Mouse (Mus musculus) urinary bladder, adult 18-20 months (tissue): ENCODE results near the gene Spag7.

Source experiments
- DNase-seq, 2 experiments: peaks; one replicate each; pipeline ENCODE4 v3.0.0; 2022; ENCODE audit warnings: low spot score in 2 of 2, mixed read lengths in 2 of 2

The Spag7 gene

GRCm38 (mm10) chr11:70668771-70669505 lies at the start of gene Spag7:
Gene Spag7 (minus strand): TSS chr11:70669416.
- DNase-seq: peak; percentile 88 to 96

DNA sequence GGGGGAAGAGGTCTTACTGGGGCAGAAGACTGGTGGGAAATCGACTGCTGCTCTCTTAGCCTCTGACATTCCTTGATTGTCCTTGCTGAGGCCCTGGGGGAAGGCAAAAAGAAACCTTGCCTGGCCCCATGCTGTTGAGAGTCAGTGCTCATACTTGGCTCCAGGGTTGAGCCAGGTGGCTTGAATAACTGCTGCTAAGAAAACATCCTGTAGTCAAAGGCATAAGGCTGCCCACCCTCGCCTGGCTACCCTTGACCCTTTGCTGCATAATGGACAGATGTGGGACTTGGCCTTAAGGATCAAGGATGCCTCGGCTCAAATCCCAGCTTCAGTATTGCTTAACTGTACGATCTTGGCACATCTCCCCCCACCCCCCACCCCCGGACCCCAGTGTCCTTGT lies 49.3 kb upstream of the Spag7 start:
- DNase-seq: no peak

GRCm38 (mm10) chr11:70715832-70716231 lies 46.6 kb upstream of the Spag7 start:
- no peak for DNase-seq

GRCm38 (mm10) chr11:70713222-70713621 lies 44.0 kb upstream of the Spag7 start:
- DNase-seq: no peak

DNA sequence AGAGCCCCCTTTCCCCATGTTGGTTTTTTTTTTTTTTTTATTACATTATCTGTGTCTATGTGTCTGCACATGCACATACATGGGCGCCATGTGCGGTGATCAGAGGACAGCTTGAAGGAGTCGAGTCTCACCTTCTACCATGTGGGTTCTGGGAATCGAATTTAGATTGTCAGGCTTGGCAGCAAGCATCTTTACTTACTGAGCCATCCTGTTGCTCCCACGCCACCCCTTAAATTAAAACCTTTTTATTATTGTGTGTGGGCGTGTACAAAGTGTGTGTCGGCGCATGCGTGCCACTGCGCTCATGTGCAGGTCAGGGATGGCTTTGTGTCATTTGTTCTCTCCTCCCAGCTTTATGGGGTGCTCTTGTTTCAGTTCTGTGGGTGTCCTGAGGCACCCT lies 41.8 kb upstream of the Spag7 start:
- DNase-seq: no peak

GRCm38 (mm10) chr11:70706127-70706526 lies 36.9 kb upstream of the Spag7 start:
- no peak for DNase-seq

DNA sequence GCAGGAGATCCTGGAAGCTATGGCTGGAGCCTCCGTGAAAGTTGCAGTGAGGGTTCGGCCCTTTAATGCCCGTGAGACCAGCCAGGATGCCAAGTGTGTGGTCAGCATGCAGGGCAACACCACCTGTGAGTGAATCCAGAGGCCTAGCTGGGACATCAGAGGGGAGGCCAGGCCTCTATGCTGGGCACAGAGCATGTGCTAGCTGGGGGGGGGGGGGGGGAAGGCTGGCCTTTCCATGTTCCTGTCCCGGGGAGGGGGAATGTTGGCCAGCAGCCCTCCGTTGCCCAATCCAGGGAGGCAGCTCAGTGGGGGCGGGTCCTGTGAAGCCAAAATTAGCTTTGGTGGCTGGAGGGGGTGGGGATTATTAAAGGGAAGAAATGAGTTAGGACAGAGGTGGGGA lies 33.6 kb upstream of the Spag7 start:
- no peak for DNase-seq

DNA sequence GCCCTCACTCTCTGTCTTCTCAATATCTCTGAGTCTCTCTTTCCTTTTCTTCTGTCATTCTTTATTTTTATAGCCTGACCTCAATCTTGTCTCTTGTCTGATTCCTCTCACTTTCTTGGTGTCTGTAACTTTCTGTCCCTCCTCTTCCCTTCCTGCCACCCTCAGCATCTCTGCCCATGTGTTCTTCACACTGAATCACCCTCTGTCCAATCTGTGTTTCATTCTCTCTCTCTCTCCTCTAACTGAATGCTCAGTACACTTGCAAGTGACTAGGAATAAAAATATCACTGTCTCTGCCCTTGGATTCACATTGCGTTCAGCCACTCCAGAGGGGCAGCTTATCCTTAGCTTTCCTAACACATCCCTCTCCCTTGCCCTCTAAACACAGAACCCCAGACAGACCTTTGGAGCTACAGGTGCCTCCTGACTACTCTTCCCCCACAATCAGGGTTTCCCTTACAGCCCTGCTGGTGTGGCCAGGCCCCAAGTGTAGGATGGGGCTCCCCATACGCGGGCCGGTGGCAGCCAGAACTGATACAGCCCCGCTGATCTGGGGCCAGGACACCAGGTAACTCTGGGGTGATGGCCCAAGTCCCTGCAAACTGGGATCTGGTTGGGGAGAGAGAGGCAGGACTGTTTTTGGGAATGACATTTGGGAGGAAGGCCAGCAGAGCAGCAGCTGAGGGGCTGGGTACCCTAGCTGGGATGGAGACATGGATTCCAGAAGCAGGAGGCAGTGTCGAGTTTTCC lies 32.9 kb upstream of the Spag7 start:
- no peak for DNase-seq

GRCm38 (mm10) chr11:70701221-70701955 lies 32.2 kb upstream of the Spag7 start:
- no peak for DNase-seq

- peak; percentile 62 to 80 for DNase-seq
These were observed 31.4 kb upstream of the Spag7 start for GRCm38 (mm10) chr11:70700613-70701012.

GRCm38 (mm10) chr11:70699722-70700556 lies 30.7 kb upstream of the Spag7 start, which contains the start of the genes Inca1 and Kif1c:
Gene Inca1 (minus strand): TSS chr11:70700155.
Gene Kif1c (plus strand): TSS chr11:70700548.
- DNase-seq: peak; percentile 91 to 98

DNA sequence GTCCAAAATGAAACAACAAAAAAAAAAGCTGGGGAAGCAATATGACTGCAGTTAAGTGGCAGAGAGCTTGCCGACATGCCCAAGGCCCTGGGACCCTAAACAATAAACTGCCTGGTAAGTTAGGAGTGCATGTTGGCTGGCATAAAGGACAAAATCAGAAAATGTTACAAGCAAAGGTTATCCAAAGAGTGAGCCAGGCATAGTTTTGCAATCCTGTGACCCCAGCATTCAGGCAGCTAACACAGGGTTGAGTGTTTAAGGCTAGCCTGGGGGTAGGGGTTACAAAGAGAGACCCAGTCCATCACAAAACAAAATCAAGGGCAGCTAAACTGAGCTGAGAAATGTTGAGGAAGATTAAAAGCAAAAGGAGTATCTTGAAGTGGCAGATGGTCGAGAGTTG lies 29.8 kb upstream of the Spag7 start:
- DNase-seq: no peak

DNA sequence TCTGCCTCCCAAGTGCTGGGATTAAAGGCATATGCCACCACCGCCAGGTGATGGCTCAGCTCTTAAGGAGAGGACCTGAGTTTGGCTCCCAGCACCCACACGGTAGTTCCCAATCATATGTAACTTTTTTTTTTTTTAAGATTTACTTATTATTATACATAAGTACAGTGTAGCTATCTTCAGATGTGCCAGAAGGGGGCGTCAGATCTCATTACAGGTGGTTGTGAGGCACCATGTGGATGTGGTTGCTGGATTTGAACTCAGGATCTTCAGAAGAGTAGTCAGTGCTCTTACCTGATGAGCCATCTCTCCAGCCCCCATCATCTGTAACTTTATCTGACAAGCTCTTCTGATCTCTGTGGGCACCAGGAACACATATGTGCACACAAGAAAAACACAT lies 28.2 kb upstream of the Spag7 start:
- no peak for DNase-seq

GRCm38 (mm10) chr11:70693504-70693903 lies 24.3 kb upstream of the Spag7 start:
- no peak for DNase-seq

DNA sequence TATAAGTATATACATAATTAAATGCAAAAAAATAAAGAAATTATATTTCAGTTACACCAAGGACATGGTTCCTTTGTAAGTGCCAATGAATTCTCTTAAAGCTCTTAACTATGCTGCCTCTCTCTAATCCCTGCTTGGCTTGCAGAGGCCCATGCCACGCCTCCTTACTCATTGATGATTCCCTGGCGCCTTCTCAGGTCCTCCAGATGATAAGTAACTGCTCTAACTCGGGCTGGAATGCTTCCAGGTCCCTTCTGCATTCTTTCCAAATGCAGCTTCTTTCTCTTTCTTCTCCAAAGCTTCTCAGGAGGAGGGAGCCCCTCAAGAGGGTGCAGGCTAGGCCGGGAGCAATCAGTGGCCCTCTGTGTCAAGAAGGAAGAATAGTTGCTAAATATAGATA lies 20.4 kb upstream of the Spag7 start:
- no peak for DNase-seq

- no peak for DNase-seq
These were observed 19.2 kb upstream of the Spag7 start for GRCm38 (mm10) chr11:70688372-70688771.

DNA sequence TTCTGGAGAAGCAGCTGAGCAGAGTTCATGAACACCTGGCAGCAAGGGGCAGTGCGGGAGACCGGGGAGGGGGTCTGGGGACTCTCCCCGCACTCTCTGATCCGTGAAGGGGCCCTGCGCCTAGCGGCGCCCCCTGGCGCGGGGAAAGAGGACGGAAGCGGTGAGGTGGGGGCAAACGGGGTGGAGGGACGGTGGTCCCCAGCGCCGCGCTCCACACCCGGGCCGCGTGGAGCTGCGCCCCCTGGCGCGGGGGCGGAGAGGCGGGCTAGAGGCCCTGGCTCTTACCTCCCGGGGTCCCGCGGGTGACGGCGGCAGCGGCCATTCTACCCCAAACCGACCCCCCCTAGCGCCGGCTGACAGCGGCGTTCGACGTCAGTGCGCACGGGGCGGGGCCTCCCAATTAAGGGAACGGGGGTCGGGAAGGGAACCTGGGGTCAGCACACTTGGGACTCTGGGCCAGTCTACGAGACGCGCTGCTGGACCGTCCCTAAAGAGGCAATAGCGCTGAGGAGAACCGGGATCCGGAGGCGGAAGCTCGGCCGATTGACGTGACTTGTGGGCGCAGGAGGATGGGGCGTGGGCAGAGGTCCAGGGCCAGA lies 18.5 kb upstream of the Spag7 start, which contains the start of gene Camta2:
Gene Camta2 (minus strand): TSS at position 505 of the 599 bp plus-strand sequence.
- peak; percentile 74 to 88 for DNase-seq

GRCm38 (mm10) chr11:70686901-70687566 lies 17.8 kb upstream of the Spag7 start:
- peak in 1 of 2 experiments; percentile 38 for DNase-seq

GRCm38 (mm10) chr11:70683640-70684039 lies 14.4 kb upstream of the Spag7 start:
- no peak for DNase-seq

DNA sequence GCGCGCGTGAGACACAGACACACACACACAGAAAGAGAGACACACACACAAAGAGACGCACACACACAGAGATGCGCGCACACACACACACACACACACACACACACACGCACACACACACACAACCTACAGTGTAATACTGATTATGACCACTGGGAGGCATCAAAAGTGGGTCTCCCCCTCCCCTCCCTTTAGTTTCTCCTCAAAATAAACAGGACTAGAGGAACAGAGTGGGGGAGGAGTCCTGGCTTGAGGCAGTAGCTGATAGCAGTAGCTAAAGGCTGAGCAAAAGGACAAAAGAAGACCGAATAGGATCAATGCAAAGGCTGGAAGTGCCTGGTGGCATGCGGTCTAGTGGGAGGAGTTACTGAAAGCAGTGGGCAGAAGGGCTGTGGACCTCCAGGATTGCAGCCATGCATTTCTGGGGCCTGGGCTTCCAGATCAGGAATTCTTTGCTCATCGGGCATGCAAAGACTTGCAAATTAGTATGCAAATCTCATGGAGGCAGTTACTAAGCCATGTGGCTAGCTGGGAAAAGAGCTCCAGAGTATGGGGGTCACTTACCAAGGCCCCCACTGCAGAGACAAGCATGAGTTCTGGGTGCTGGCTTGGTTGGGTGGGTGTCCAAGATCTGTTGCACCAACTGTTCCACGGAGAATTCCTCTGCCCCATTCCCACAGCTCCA lies 12.8 kb upstream of the Spag7 start:
- no peak for DNase-seq
